In the genomic region with DNA sequence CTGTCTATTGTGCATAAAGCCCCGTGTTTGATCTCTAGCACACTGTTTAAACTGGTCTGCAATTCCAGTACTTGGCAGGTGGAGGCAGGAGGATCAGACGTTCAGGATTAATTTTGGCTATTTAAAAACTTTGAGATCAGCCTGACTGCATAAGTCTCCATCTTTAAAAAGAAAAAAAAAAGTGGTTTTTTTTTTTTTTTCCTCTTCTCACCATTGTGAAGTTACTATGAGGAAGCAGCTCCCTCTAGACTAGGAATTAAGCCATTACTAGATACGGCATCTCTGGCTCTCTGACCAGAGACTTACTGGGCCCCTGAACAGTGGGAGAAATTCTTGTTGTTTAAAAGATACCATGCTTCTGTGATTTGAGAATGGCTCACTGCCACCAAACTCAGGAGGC, we compare ENCODE assay signal across 20 mouse cellular contexts. TPM values are rescaled to one million over a fixed set of nuclear protein-coding genes. Genes with fewer than 3 reads are reported as not detected.
DNase-seq lines count a peak whose midpoint lies in the region; ATAC-seq and TF ChIP-seq lines count a peak whose summit lies in the region.
"Had no signal": no experiment of that assay in that cellular context is flagged by ENCODE, and none has a peak within 500 bp of the region (broad histone marks: within the 10 kb centered on the region; RNA-seq: fewer than 3 reads in every experiment).

No protein-coding gene starts in this region.

- no peaks in the 10 kb centered on the region for H3K36me3 ChIP-seq in midbrain, embryonic 11.5 days (ENCODE audit: control insufficient read depth, insufficient read depth, low read length)
- H3K36me3 ChIP-seq in midbrain, embryonic 14.5 days (ENCODE audit: control insufficient read depth, insufficient read depth, low read length) = no peaks in the 10 kb centered on the region
- H3K36me3 ChIP-seq: embryonic facial prominence, embryonic 10.5 days; embryonic facial prominence, embryonic 12.5 days; forebrain, embryonic 15.5 days had no signal

- no peak; the same call in 1 of the 2 replicates for TF ChIP-seq CTCF in left cerebral cortex, adult 2 months (IDR thresholded peaks at IDR 0.05)

- H3K4me3 ChIP-seq in midbrain, embryonic 11.5 days (ENCODE audit: low read depth, low read length) = no peak overlapping the region
- H3K4me3 ChIP-seq in midbrain, embryonic 14.5 days (replicated peaks; ENCODE audit: low read depth, low read length) = no peak overlapping the region
- no peak overlapping the region for H3K4me3 ChIP-seq in left cerebral cortex, adult 2 months
- H3K4me3 ChIP-seq: embryonic facial prominence, embryonic 10.5 days; embryonic facial prominence, embryonic 12.5 days; forebrain, embryonic 13.5 days; forebrain, embryonic 15.5 days had no signal

- WGBS in midbrain, embryonic 11.5 days = 70% methylated on average over 3 of the region's 3 CpGs
- 51% methylated on average over 3 of the region's 3 CpGs for WGBS in midbrain, embryonic 14.5 days

- no peak overlapping the region for H3K4me2 ChIP-seq in midbrain, embryonic 11.5 days
- no peak overlapping the region for H3K4me2 ChIP-seq in midbrain, embryonic 14.5 days (ENCODE audit: low read length)
- H3K4me2 ChIP-seq: embryonic facial prominence, embryonic 12.5 days; forebrain, embryonic 13.5 days; forebrain, embryonic 15.5 days had no signal

- intact Hi-C loops in left cerebral cortex, adult 2 months (cut with DNase I) = no loop called here

- peak; percentile 44 for DNase-seq in midbrain, embryonic 11.5 days (ENCODE audit: low spot score, missing footprints)
- no peak for DNase-seq in midbrain, embryonic 14.5 days
- no peak for DNase-seq in B cell, adult 2 months
- no peak for DNase-seq in left cerebral cortex, adult 2 months (ENCODE audit: extremely low spot score in 1 of 2, low spot score in 2 of 2)
- DNase-seq: adrenal gland, adult 2 months; adrenal gland, postnatal 10 days; adrenal gland, postnatal 25 days; cerebellum, adult 11 months; cerebellum, adult 18-20 months; cerebellum, adult 8-10 months; cerebellum, adult 9-11 months; cerebellum, postnatal 14 days; cerebellum, postnatal 36 days; forebrain, postnatal 0 days had no signal

- H3K27me3 ChIP-seq in midbrain, embryonic 11.5 days (ENCODE audit: control insufficient read depth, insufficient read depth, low read length) = no peaks in the 10 kb centered on the region
- H3K27me3 ChIP-seq in midbrain, embryonic 14.5 days (ENCODE audit: control insufficient read depth, insufficient read depth, low read length) = no peaks in the 10 kb centered on the region
- H3K27me3 ChIP-seq: embryonic facial prominence, embryonic 12.5 days; forebrain, embryonic 13.5 days; forebrain, embryonic 15.5 days had no signal

- ATAC-seq in midbrain, embryonic 11.5 days (ENCODE audit: low FRiP score) = no peak
- ATAC-seq in midbrain, embryonic 14.5 days (ENCODE audit: low FRiP score, low TSS enrichment) = no peak
- ATAC-seq in common myeloid progenitor, adult 5-6 weeks (replicated peaks; ENCODE audit: low read depth, poor library complexity, severe bottlenecking) = peak; percentile 26; the same call in 1 of the 2 replicates
- ATAC-seq: CD4-positive, CD25-positive, alpha-beta regulatory T cell, adult 4 months; forebrain, embryonic 13.5 days; forebrain, embryonic 15.5 days; forebrain, postnatal 0 days had no signal

- peaks cover 25% of the 10 kb centered on the region for H3K4me1 ChIP-seq in midbrain, embryonic 11.5 days (ENCODE audit: control insufficient read depth, insufficient read depth, low read length)
- peaks cover 16% of the 10 kb centered on the region for H3K4me1 ChIP-seq in midbrain, embryonic 14.5 days (ENCODE audit: control insufficient read depth, insufficient read depth, low read length)
- H3K4me1 ChIP-seq: embryonic facial prominence, embryonic 12.5 days; forebrain, embryonic 15.5 days had no signal

- H3K9ac ChIP-seq in midbrain, embryonic 11.5 days (ENCODE audit: low read length) = no peak overlapping the region
- H3K9ac ChIP-seq in midbrain, embryonic 14.5 days (replicated peaks; ENCODE audit: low read length) = no peak overlapping the region
- H3K9ac ChIP-seq: embryonic facial prominence, embryonic 12.5 days; forebrain, embryonic 13.5 days; forebrain, embryonic 15.5 days; forebrain, postnatal 0 days had no signal

- H3K9me3 ChIP-seq in midbrain, embryonic 11.5 days (ENCODE audit: control insufficient read depth, low read length) = no peaks in the 10 kb centered on the region
- no peaks in the 10 kb centered on the region for H3K9me3 ChIP-seq in midbrain, embryonic 14.5 days (ENCODE audit: control insufficient read depth, low read length)
- H3K9me3 ChIP-seq: embryonic facial prominence, embryonic 10.5 days; embryonic facial prominence, embryonic 12.5 days; forebrain, embryonic 13.5 days; forebrain, embryonic 15.5 days had no signal

- H3K27ac ChIP-seq in midbrain, embryonic 11.5 days (ENCODE audit: low read depth, low read length) = no peak overlapping the region
- H3K27ac ChIP-seq in midbrain, embryonic 14.5 days (replicated peaks; ENCODE audit: low read depth, low read length) = no peak overlapping the region
- H3K27ac ChIP-seq in left cerebral cortex, adult 2 months = no peak overlapping the region
- H3K27ac ChIP-seq: embryonic facial prominence, embryonic 10.5 days; embryonic facial prominence, embryonic 12.5 days; forebrain, embryonic 13.5 days; forebrain, embryonic 15.5 days had no signal

RNA-seq across cellular contexts. Expression of a gene that starts 49.5 kb away (rescaled TPM):
- 22.6 and 25.6 TPM in 2 replicates for polyA plus RNA-seq in midbrain, embryonic 11.5 days (2014; fragmentation: Nextera tagmentation; extraction: Ambion mirVana)
- 10.2 and 12.3 TPM in 2 replicates for polyA plus RNA-seq in midbrain, embryonic 14.5 days (2014; fragmentation: Nextera tagmentation; extraction: Ambion mirVana)
- total RNA-seq in common myeloid progenitor, adult 5-6 weeks (2017) = 77.8 and 110 TPM in 2 replicates
- 1 to 10 TPM; 1.2 to 2.4 TPM for total RNA-seq in left cerebral cortex, adult 2 months (2021)

Comparison
In these comparisons a context has a peak if more than half of its experiments do, and no peak if none do; other contexts are left out.
1. RNA of a gene that starts 49.5 kb away (total RNA-seq): 77.8 to 110 TPM in common myeloid progenitor, adult 5-6 weeks; 1.2 to 2.4 TPM in left cerebral cortex, adult 2 months; every median in the first group is over 10 times any median in the second.